Mouse (Mus musculus): Measurements from ENCODE around the gene Car7. TPM values are rescaled to one million over a fixed set of nuclear protein-coding genes. Genes with fewer than 3 reads are reported as not detected.

Car7 gene
- 0.98 and 2.1 TPM in 2 replicates for polyA plus RNA-seq (2012; rRNA removed)

- Histone ChIP-seq H3K4me1 (ENCODE audit: control insufficient read depth, insufficient read depth, insufficient read length, low read length) (no peaks in the 10 kb centered on the region; the same call in 1 of the 2 replicates), H3K4me3 (ENCODE audit: low read depth, low read length) (peak within 1 kb of the TSS; percentile 97), H3K27me3 (ENCODE audit: control insufficient read depth, insufficient read depth, low read length) (no peaks in the 10 kb centered on the region), H3K27ac (ENCODE audit: insufficient read depth, low read depth, low read length) (peak within 1 kb of the TSS; percentile 84), H3K36me3 (ENCODE audit: control insufficient read depth, insufficient read depth, low read length) (peaks cover 9% of the 10 kb centered on the region)
- under 1% methylated on average over 70 of the region's 70 CpGs for WGBS
- peak; percentile 93 for TF ChIP-seq POLR2A (IDR thresholded peaks at IDR 0.05; ENCODE audit: low read depth, low read length)
- peak; percentile 96 for TF ChIP-seq CTCF (IDR thresholded peaks at IDR 0.05; ENCODE audit: extremely low read depth, insufficient read length, insufficient replicate concordance, low read depth, low read length)
These were observed at the start of gene Car7, which contains the start of gene Nae1 for GRCm38 (mm10) chr8:104533971-104534778. Car7 (plus strand) TSS chr8:104534689. Nae1 (minus strand) TSS chr8:104534637.

DNA sequence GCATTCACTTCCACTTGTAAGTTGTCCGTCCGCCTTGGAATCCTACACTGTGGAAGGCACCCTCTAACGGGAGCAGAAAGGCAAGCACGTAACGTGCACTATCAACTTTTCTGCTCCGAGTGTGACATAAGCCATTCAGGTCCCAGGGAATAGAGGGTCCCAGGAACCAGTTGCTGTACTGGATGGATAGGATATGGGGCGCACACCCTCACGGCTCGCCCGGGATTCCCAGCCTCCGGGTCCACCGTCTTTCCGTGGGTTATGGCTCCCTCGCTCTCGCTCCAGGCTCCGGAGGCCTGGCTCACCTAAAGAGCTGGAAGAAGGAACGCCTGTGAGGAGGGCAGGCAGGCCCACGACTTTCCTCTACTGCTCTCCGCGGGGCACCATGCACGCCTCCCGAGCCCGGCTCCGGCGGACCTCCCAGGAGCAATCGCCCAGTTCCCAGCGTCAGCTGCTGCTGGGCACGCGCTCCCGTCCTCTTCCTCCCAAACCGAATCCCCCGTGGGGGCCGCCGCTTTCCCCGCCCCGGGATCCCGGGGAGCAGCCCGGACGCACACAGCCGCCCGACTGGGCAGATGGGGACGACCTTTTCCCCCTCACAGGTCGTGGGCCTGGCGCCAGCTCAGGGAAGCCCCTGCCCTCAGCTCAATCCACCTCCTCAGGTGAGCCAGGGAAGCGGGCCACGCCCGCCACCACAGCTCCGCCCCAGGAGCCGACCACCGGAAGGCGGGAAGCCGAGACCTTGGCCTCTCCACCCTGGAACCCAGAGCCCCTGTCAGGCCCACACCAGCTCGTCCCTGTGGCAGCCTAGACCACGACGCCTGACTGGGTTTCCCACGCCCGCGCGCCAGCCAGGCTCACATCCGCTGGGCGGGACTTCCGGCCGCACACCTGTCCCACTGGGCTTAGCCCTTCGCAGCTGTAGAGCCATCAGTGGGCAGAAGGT, 25.2 kb upstream of the Car7 start, which contains the start of gene Terb1:
Gene Terb1, minus strand, starts transcription at position 850 of the 946 bp plus-strand sequence.
- Histone ChIP-seq H3K27me3 (ENCODE audit: control insufficient read depth, insufficient read depth, low read length) (no peaks in the 10 kb centered on the region), H3K4me1 (ENCODE audit: control insufficient read depth, insufficient read depth, insufficient read length, low read length) (peaks cover 4% of the 10 kb centered on the region), H3K27ac (ENCODE audit: insufficient read depth, low read depth, low read length) (no peak within 1 kb of the TSS), H3K4me3 (ENCODE audit: low read depth, low read length) (peak within 1 kb of the TSS; percentile 66), H3K36me3 (ENCODE audit: control insufficient read depth, insufficient read depth, low read length) (peaks cover 12% of the 10 kb centered on the region)
- WGBS, result 2% methylated on average over 64 of the region's 64 CpGs
- TF ChIP-seq CTCF (IDR thresholded peaks at IDR 0.05; ENCODE audit: extremely low read depth, insufficient read length, insufficient replicate concordance, low read depth, low read length) (no peak), POLR2A (IDR thresholded peaks at IDR 0.05; ENCODE audit: low read depth, low read length) (no peak)

- peaks cover 18% of the 10 kb centered on the region for H3K36me3 ChIP-seq (ENCODE audit: control insufficient read depth, insufficient read depth, low read length)
- peak overlapping the region; percentile 66; the same call in 1 of the 2 replicates for H3K4me3 ChIP-seq (ENCODE audit: low read depth, low read length)
- peaks cover 4% of the 10 kb centered on the region for H3K4me1 ChIP-seq (ENCODE audit: control insufficient read depth, insufficient read depth, insufficient read length, low read length)
- no peak overlapping the region for H3K27ac ChIP-seq (ENCODE audit: insufficient read depth, low read depth, low read length)
- no peaks in the 10 kb centered on the region for H3K27me3 ChIP-seq (ENCODE audit: control insufficient read depth, insufficient read depth, low read length)
- TF ChIP-seq CTCF (IDR thresholded peaks at IDR 0.05; ENCODE audit: extremely low read depth, insufficient read length, insufficient replicate concordance, low read depth, low read length), result no peak
- no peak for TF ChIP-seq POLR2A (IDR thresholded peaks at IDR 0.05; ENCODE audit: low read depth, low read length)
- WGBS, result 93% methylated on average over 3 of the region's 3 CpGs
These were observed 24.4 kb upstream of the Car7 start for GRCm38 (mm10) chr8:104510134-104510533.

- no peaks in the 10 kb centered on the region for H3K4me1 ChIP-seq (ENCODE audit: control insufficient read depth, insufficient read depth, insufficient read length, low read length)
- H3K27ac ChIP-seq (ENCODE audit: insufficient read depth, low read depth, low read length), result no peak overlapping the region
- H3K27me3 ChIP-seq (ENCODE audit: control insufficient read depth, insufficient read depth, low read length), result no peaks in the 10 kb centered on the region
- no peak overlapping the region for H3K4me3 ChIP-seq (ENCODE audit: low read depth, low read length)
- whole genome bisulfite sequencing, result 74% methylated on average over 5 of the region's 5 CpGs
- no peak for TF ChIP-seq POLR2A (IDR thresholded peaks at IDR 0.05; ENCODE audit: low read depth, low read length)
- no peak for TF ChIP-seq CTCF (IDR thresholded peaks at IDR 0.05; ENCODE audit: extremely low read depth, insufficient read length, insufficient replicate concordance, low read depth, low read length)
- H3K36me3 ChIP-seq (ENCODE audit: control insufficient read depth, insufficient read depth, low read length), result peaks cover 57% of the 10 kb centered on the region
These were observed 16.6 kb upstream of the Car7 start for GRCm38 (mm10) chr8:104517872-104518271.

GRCm38 (mm10) chr8:104529671-104530070, 4.8 kb upstream of the Car7 start:
- peaks cover 21% of the 10 kb centered on the region for H3K36me3 ChIP-seq (ENCODE audit: control insufficient read depth, insufficient read depth, low read length)
- H3K4me1 ChIP-seq (ENCODE audit: control insufficient read depth, insufficient read depth, insufficient read length, low read length), result no peaks in the 10 kb centered on the region; the same call in 1 of the 2 replicates
- no peak overlapping the region for H3K27ac ChIP-seq (ENCODE audit: insufficient read depth, low read depth, low read length)
- H3K4me3 ChIP-seq (ENCODE audit: low read depth, low read length), result no peak overlapping the region
- H3K27me3 ChIP-seq (ENCODE audit: control insufficient read depth, insufficient read depth, low read length), result no peaks in the 10 kb centered on the region
- TF ChIP-seq POLR2A (IDR thresholded peaks at IDR 0.05; ENCODE audit: low read depth, low read length) (no peak), CTCF (IDR thresholded peaks at IDR 0.05; ENCODE audit: extremely low read depth, insufficient read length, insufficient replicate concordance, low read depth, low read length) (no peak)
- 92% methylated on average over 6 of the region's 6 CpGs for WGBS

GRCm38 (mm10) chr8:104533551-104533950, 938 bp upstream of the Car7 start:
- no peaks in the 10 kb centered on the region; the same call in 1 of the 2 replicates for H3K4me1 ChIP-seq (ENCODE audit: control insufficient read depth, insufficient read depth, insufficient read length, low read length)
- peak overlapping the region; percentile 97 for H3K4me3 ChIP-seq (ENCODE audit: low read depth, low read length)
- H3K27ac ChIP-seq (ENCODE audit: insufficient read depth, low read depth, low read length), result no peak overlapping the region
- TF ChIP-seq POLR2A (IDR thresholded peaks at IDR 0.05; ENCODE audit: low read depth, low read length) (no peak), CTCF (IDR thresholded peaks at IDR 0.05; ENCODE audit: extremely low read depth, insufficient read length, insufficient replicate concordance, low read depth, low read length) (no peak)
- peaks cover 10% of the 10 kb centered on the region for H3K36me3 ChIP-seq (ENCODE audit: control insufficient read depth, insufficient read depth, low read length)
- WGBS, result 8% methylated on average over 7 of the region's 7 CpGs
- no peaks in the 10 kb centered on the region for H3K27me3 ChIP-seq (ENCODE audit: control insufficient read depth, insufficient read depth, low read length)

All from small intestine, adult 2 months (tissue).